Mouse (Mus musculus) MEL (cell line): Measurements from ENCODE around the gene Garnl3. TPM values are rescaled to one million over a fixed set of nuclear protein-coding genes. Genes with fewer than 3 reads are reported as not detected.

Experiments
- DNase-seq: peaks from one replicate; pipeline ENCODE4 v3.0.0; 2011; ENCODE audit warnings: low read depth, low spot score
- H3K27ac ChIP-seq: 2 replicates; pipeline ENCODE4 v1.5.1; 2012; ENCODE audit warnings: low read depth, mild to moderate bottlenecking, control low read depth, low read length, moderate library complexity; ENCODE audit not compliant: control insufficient read depth
- H3K27me3 ChIP-seq, 2 experiments: fragments of 150-350 bp in 1 of 2; sonication (generic) in 1 of 2; 2 replicates each; pipeline ENCODE4 v1.6.1; 2012; ENCODE audit warnings: low read length in 2 of 2, mild to moderate bottlenecking in 2 of 2, improper control_type of control experiment in 1 of 2, moderate library complexity in 1 of 2; ENCODE audit not compliant: insufficient read depth in 2 of 2, control insufficient read depth in 1 of 2
- H3K36me3 ChIP-seq, 2 experiments: 2 replicates each; pipeline ENCODE4 v1.6.1; 2012 to 2014; ENCODE audit warnings: low read length in 2 of 2, improper control_type of control experiment in 1 of 2, inconsistent platforms in 1 of 2, mild to moderate bottlenecking in 1 of 2; ENCODE audit not compliant: insufficient read depth in 2 of 2, control insufficient read depth in 1 of 2
- H3K4me1 ChIP-seq, 2 experiments: fragments of 150-350 bp in 1 of 2; sonication (generic) in 1 of 2; 2 replicates each; pipeline ENCODE4 v1.6.1; 2012; ENCODE audit warnings: low read length in 2 of 2, improper control_type of control experiment in 1 of 2, mild to moderate bottlenecking in 1 of 2; ENCODE audit not compliant: insufficient read depth in 2 of 2, control insufficient read depth in 1 of 2
- H3K4me3 ChIP-seq, 2 experiments: fragments of 150-350 bp in 1 of 2; sonication (generic) in 1 of 2; 2 replicates each; pipeline ENCODE4 v1.5.1; 2012; ENCODE audit warnings: low read depth in 2 of 2, low read length in 2 of 2, mild to moderate bottlenecking in 2 of 2, moderate library complexity in 2 of 2, control low read depth in 1 of 2, improper control_type of control experiment in 1 of 2; ENCODE audit not compliant: control insufficient read depth in 1 of 2, insufficient read depth in 1 of 2
- H3K79me2 ChIP-seq: 2 replicates; pipeline ENCODE4 v1.6.1; 2012; ENCODE audit warnings: mild to moderate bottlenecking, low read length, moderate library complexity; ENCODE audit not compliant: control insufficient read depth, poor library complexity, insufficient read depth
- H3K9ac ChIP-seq: 2 replicates; pipeline ENCODE4 v1.6.1; 2012; ENCODE audit warnings: low read depth, mild to moderate bottlenecking, control low read depth, low read length, moderate library complexity; ENCODE audit not compliant: control insufficient read depth, poor library complexity, severe bottlenecking
- H3K9me3 ChIP-seq: fragments of 150-350 bp; sonication (generic); replicated peaks from 2 replicates; pipeline ENCODE4 v1.6.1; 2012; ENCODE audit warnings: mild to moderate bottlenecking, low read length, improper control_type of control experiment, moderate library complexity; ENCODE audit not compliant: insufficient read depth
- BHLHE40 ChIP-seq: IDR thresholded peaks from 2 replicates; pipeline ENCODE4 v1.6.1; 2012; ENCODE audit warnings: low read depth, mild to moderate bottlenecking, inconsistent platforms, low read length, improper control_type of control experiment, borderline replicate concordance
- CHD2 ChIP-seq: IDR thresholded peaks from 2 replicates; pipeline ENCODE4 v1.6.1; 2011; ENCODE audit warnings: low read length, improper control_type of control experiment
- CTCF ChIP-seq, 3 experiments: IDR thresholded peaks in 2 of 3; conservative IDR thresholded peaks in 1 of 3; 2 replicates each; pipeline ENCODE4 v1.5.1; 2011 to 2012; ENCODE audit warnings: low read length in 3 of 3, low read depth in 2 of 3, mild to moderate bottlenecking in 2 of 3, improper control_type of control experiment in 1 of 3, inconsistent platforms in 1 of 3, mixed read lengths in 1 of 3, moderate library complexity in 1 of 3; ENCODE audit not compliant: control insufficient read depth in 1 of 3, insufficient read depth in 1 of 3, poor library complexity in 1 of 3, severe bottlenecking in 1 of 3
- ELF1 ChIP-seq: IDR thresholded peaks from 2 replicates; pipeline ENCODE4 v1.6.1; 2014; ENCODE audit warnings: low read depth, mild to moderate bottlenecking, inconsistent platforms, low read length, improper control_type of control experiment, moderate library complexity
- EP300 ChIP-seq, 2 experiments: IDR thresholded peaks; 2 replicates each; pipeline ENCODE4 v1.6.1; 2011; ENCODE audit warnings: improper control_type of control experiment in 2 of 2, low read length in 2 of 2, low read depth in 1 of 2, mild to moderate bottlenecking in 1 of 2
- GATA1 ChIP-seq: IDR thresholded peaks from 2 replicates; pipeline ENCODE4 v1.6.1; 2011; ENCODE audit warnings: low read depth, low read length, improper control_type of control experiment
- HCFC1 ChIP-seq: IDR thresholded peaks from 2 replicates; pipeline ENCODE4 v1.6.1; 2012; ENCODE audit warnings: low read depth, mild to moderate bottlenecking, inconsistent platforms, low read length, improper control_type of control experiment, moderate library complexity
- KAT2A ChIP-seq: conservative IDR thresholded peaks from 2 replicates; pipeline ENCODE4 v1.6.1; 2012; ENCODE audit warnings: low read depth, low read length, improper control_type of control experiment, inconsistent platforms
- MAFK ChIP-seq: IDR thresholded peaks from 2 replicates; pipeline ENCODE4 v1.6.1; 2011; ENCODE audit warnings: low read depth, mild to moderate bottlenecking, low read length, improper control_type of control experiment, borderline replicate concordance
- MAX ChIP-seq: IDR thresholded peaks from 2 replicates; pipeline ENCODE4 v1.6.1; 2011; ENCODE audit warnings: low read length, improper control_type of control experiment
- MAZ ChIP-seq: IDR thresholded peaks from 2 replicates; pipeline ENCODE4 v1.6.1; 2012; ENCODE audit warnings: low read depth, mild to moderate bottlenecking, inconsistent platforms, low read length, improper control_type of control experiment
- NELFE ChIP-seq: IDR thresholded peaks from 2 replicates; pipeline ENCODE4 v1.6.1; 2011; ENCODE audit warnings: low read depth, low read length, improper control_type of control experiment
- POLR2A ChIP-seq, 2 experiments: IDR thresholded peaks; 2 replicates each; pipeline ENCODE4 v1.6.1; 2011 to 2012; ENCODE audit warnings: low read length in 2 of 2, mild to moderate bottlenecking in 2 of 2, control low read depth in 1 of 2, improper control_type of control experiment in 1 of 2, low read depth in 1 of 2, moderate library complexity in 1 of 2; ENCODE audit not compliant: control insufficient read depth in 1 of 2, insufficient read depth in 1 of 2, poor library complexity in 1 of 2
- POLR2AphosphoS2 ChIP-seq: IDR thresholded peaks from 2 replicates; pipeline ENCODE4 v1.6.1; 2011; ENCODE audit warnings: low read length, improper control_type of control experiment
- POLR2AphosphoS5 ChIP-seq: IDR thresholded peaks from 2 replicates; pipeline ENCODE4 v1.6.1; 2012; ENCODE audit warnings: low read depth, borderline replicate concordance, mild to moderate bottlenecking, inconsistent platforms, low read length, moderate library complexity, mixed read lengths
- RAD21 ChIP-seq: IDR thresholded peaks from 2 replicates; pipeline ENCODE4 v1.6.1; 2011; ENCODE audit warnings: mild to moderate bottlenecking, low read depth, low read length, improper control_type of control experiment
- RCOR1 ChIP-seq: IDR thresholded peaks from 2 replicates; pipeline ENCODE4 v1.6.1; 2012; ENCODE audit warnings: low read depth, mild to moderate bottlenecking, inconsistent platforms, low read length, improper control_type of control experiment
- SIN3A ChIP-seq: IDR thresholded peaks from 2 replicates; pipeline ENCODE4 v1.6.1; 2012; ENCODE audit warnings: low read length, improper control_type of control experiment, inconsistent platforms
- SMC3 ChIP-seq: IDR thresholded peaks from 2 replicates; pipeline ENCODE4 v1.6.1; 2011; ENCODE audit warnings: low read depth, low read length, improper control_type of control experiment
- TCF12 ChIP-seq: IDR thresholded peaks from 2 replicates; pipeline ENCODE4 v1.6.1; 2014; ENCODE audit warnings: low read depth, mild to moderate bottlenecking, inconsistent platforms, low read length, improper control_type of control experiment, moderate library complexity
- UBTF ChIP-seq: IDR thresholded peaks from 2 replicates; pipeline ENCODE4 v1.6.1; 2012; ENCODE audit warnings: low read depth, mild to moderate bottlenecking, inconsistent platforms, low read length, improper control_type of control experiment, moderate library complexity, borderline replicate concordance; ENCODE audit not compliant: insufficient read depth
- USF1 ChIP-seq: IDR thresholded peaks from 2 replicates; pipeline ENCODE4 v1.6.1; 2014; ENCODE audit warnings: low read depth, mild to moderate bottlenecking, inconsistent platforms, low read length, improper control_type of control experiment, moderate library complexity
- ZKSCAN1 ChIP-seq: IDR thresholded peaks from 2 replicates; pipeline ENCODE4 v1.6.1; 2012; ENCODE audit warnings: low read depth, mild to moderate bottlenecking, inconsistent platforms, low read length, improper control_type of control experiment, moderate library complexity
- ZNF384 ChIP-seq: IDR thresholded peaks from 2 replicates; pipeline ENCODE4 v1.6.1; 2012; ENCODE audit warnings: low read depth, mild to moderate bottlenecking, inconsistent platforms, low read length, improper control_type of control experiment
- polyA plus RNA-seq, 2 experiments: library from polyadenylated mRNA; stranded (reverse) in 1 of 2; unstranded in 1 of 2; fragments of >175 nt in 1 of 2; fragments of >200 nt in 1 of 2; gene quantifications; 2 replicates each; pipeline versions ENCODE4 v1.2.1 to v1.2.4; 2012; ENCODE audit warnings: low replicate concordance in 2 of 2, low read depth in 1 of 2; ENCODE audit not compliant: insufficient read length in 2 of 2, insufficient read depth in 1 of 2, missing spikeins in 1 of 2
- total RNA-seq: library from RNA; depleted of rRNA; stranded (reverse); fragments of 300-350 nt; gene quantifications from 2 replicates; pipeline ENCODE4 v1.2.3, GENCODE M21; 2012

The Garnl3 gene
- total and polyA plus RNA-seq, 3 experiments: 1.5 to 2.3 TPM; not detected in 1

GRCm38 (mm10) chr2:33159593-33159992 lies 28.1 kb upstream of the Garnl3 start:
- TF ChIP-seq RCOR1 (no peak), ZKSCAN1 (no peak), ZNF384 (no peak), RAD21 (no peak), KAT2A (no peak), HCFC1 (no peak), TCF12 (no peak), MAZ (no peak), GATA1 (no peak), NELFE (no peak)
- TF ChIP-seq, all 39 proteins: peak for 0
- Histone ChIP-seq H3K9ac (no peak overlapping the region), H3K9me3 (no peaks in the 10 kb centered on the region), H3K27ac (no peak overlapping the region), H3K36me3 (no peaks in the 10 kb centered on the region), H3K27me3 (no peaks in the 10 kb centered on the region), H3K79me2 (no peaks in the 10 kb centered on the region), H3K4me1 (no peaks in the 10 kb centered on the region), H3K4me3 (no peak overlapping the region)
- DNase-seq: no peak

DNA sequence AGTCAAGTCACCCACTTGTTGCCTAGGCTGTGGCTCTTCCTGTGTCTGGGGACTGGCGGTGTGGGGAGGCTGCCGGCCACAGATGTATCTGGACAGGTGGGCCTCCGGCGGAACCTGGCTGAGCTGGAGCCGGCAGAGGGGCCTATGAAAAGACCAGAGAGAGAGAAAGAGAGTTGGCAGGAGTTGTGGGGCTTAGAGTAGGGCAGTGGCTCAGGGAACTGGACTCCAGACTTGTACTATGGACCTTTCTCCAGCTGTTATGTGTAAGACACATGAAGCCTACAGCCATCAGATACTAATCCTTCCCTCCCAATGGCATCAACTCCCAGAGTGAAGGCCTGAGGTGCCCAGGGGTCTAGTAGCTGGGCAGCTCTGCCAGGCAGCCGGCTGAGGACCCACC lies 27.4 kb upstream of the Garnl3 start:
- no peak for DNase-seq
- Histone ChIP-seq H3K79me2 (no peaks in the 10 kb centered on the region), H3K9me3 (no peaks in the 10 kb centered on the region), H3K4me3 (no peak overlapping the region), H3K36me3 (no peaks in the 10 kb centered on the region), H3K27me3 (no peaks in the 10 kb centered on the region), H3K27ac (no peak overlapping the region), H3K9ac (no peak overlapping the region), H3K4me1 (no peaks in the 10 kb centered on the region)
- TF ChIP-seq SIN3A (no peak), ELF1 (no peak), UBTF (no peak), USF1 (no peak), GATA1 (no peak), ZKSCAN1 (no peak), KAT2A (no peak), CHD2 (no peak), EP300 (IDR thresholded peaks at IDR 0.05; ENCODE audit: low read depth in 1 of 2, low read length in 2 of 2) (no peak), POLR2A (IDR thresholded peaks at IDR 0.05; ENCODE audit: control insufficient read depth in 1 of 2, insufficient read depth in 1 of 2, low read depth in 1 of 2, low read length in 2 of 2, poor library complexity in 1 of 2) (no peak), BHLHE40 (no peak), MAX (no peak), CTCF (IDR thresholded peaks at IDR 0.05 in 2 of 3, conservative IDR thresholded peaks at IDR 0.05 in 1 of 3; ENCODE audit: control insufficient read depth in 1 of 3, insufficient read depth in 1 of 3, low read depth in 2 of 3, low read length in 3 of 3, poor library complexity in 1 of 3, severe bottlenecking in 1 of 3) (no peak), SMC3 (no peak), POLR2AphosphoS2 (no peak), POLR2AphosphoS5 (no peak), NELFE (no peak), MAFK (no peak)
